Mouse (Mus musculus) kidney, postnatal 36 days (tissue): Measurements from ENCODE around the gene Ttc21a.
A peak's percentile ranks its signal among the peaks of the same experiment; 100 is the strongest.

ENCODE experiments used
- DNase-seq, 2 experiments: peaks; one replicate each; pipeline ENCODE4 v3.0.0; 2021 to 2022; ENCODE audit warnings: mixed read lengths in 2 of 2

Gene Ttc21a

DNA sequence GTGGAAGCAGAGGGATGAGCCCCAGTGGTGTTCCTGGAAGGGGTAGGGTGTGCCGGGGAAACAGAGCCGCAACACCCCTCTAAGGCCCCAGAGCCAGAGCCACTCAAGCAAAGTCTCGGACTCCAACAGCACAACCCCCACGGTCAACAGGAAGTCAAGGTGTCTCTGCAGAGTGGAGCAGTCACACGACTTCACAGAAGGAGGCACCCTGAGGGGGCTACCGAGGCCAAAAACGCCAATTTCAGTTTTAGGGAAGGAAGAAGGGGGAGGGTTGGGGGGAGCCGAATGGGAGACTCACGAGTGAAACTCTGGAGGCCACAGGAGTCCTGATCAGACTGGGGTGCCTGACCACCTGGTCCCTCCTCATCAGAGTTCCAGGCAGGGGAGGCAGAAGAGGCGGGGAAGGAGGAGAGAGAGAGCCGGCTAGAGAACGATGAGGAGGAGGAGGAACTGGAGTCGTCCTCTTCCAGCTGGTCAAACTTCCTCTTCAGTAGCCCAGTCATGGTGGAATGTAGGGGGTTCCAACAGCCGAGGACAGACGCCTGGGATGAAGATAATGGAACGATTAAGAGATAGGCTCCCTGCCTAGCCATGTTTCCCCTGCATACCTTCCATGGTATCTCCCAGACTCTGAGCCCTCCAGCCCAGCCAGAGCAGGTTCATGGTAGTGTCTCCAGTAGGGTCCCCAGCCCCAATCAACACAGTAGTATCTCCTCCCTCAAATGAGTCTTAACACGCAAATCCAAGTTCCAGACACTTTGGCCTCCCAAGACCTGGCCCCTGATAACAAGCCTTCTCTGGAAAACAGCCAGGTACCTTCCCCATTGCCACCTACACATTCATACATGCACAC lies 39.5 kb downstream of the Ttc21a start:
- DNase-seq = no peak

DNA sequence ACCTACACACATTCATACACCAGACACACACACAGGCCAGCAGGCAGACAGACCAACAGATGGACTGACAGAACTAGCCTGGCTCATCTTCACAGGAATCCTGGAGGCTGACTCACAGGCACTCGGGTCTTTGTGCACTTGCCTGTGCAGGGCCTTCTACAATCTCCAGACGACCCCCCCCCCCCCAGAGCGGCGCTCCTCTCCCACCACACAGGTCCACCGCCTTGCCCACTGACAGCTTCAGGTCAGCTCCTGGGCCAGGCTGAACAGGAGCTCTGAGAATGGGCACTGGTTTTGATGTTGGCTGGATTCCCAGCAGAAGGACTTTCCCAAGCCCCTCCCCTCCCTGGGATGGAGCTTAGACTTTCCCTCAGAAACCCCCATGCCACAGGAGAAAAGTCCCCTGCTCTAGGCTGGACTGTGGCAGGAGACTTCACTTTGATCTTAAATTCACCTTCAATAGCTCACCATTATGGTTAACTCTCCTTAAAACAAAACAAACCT lies 40.2 kb downstream of the Ttc21a start:
- DNase-seq = peak; percentile 66 to 77

DNA sequence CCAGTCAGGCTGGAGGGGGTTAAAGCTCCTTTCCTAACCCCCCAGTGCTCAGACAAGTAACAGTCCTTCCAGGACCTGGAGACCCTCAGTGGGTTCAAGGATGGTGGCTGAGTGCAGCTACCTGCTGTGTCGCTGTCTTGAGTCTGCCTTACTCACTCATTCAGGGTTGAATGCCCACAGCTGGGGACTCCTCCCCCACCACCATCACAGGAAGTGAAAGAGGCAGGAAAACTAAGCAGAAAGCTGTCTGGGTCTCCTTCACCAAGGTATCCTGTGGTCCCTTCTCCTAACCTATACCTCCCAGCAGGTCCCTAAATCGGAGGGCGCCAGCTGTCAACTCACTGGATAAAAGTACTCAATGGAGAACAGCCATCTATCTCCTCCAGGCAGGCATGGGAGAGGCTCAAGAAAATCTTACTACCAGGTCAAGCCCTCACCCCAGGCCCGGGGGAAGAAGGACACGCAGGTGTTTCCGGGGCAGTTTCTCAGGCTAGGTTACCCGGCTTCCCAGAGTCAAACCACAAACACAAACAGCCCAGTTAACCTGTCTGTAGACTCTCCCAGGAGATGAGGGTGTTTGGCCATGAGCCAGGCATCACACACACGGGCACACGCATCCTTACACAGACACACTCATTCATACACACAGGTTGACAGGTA lies 40.9 kb downstream of the Ttc21a start:
- DNase-seq = peak in 1 of 2 experiments; percentile 45

DNA sequence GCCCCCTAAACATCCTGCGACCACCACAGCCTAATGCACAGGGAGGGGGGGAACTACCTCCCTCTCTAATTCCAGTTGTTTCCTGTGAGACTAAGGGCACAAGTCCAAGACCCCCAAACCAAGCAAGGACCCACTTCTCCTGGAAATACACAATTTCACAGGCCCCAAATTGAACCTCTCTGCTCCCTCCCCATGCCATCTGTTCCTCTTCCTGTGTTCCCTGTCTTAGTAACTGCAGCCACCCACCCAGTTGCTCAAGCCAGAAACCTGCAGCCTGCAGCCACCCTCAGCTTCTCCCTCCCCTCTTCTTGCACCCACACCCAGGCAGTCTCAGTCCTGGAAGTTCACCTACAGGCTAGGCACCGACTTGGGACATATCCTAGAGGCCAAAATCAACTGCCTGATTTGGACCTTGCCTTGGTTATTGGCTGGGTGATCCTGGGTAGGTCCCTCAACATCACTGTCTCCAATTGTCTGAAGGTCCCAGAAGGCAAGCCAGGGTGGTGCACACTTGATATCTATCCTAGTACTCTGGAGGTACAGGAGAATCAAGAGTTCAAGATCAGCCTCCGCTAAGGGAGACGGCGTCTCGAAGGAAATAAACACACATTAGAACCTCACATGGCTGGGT lies 41.5 kb downstream of the Ttc21a start:
- DNase-seq = no peak

DNA sequence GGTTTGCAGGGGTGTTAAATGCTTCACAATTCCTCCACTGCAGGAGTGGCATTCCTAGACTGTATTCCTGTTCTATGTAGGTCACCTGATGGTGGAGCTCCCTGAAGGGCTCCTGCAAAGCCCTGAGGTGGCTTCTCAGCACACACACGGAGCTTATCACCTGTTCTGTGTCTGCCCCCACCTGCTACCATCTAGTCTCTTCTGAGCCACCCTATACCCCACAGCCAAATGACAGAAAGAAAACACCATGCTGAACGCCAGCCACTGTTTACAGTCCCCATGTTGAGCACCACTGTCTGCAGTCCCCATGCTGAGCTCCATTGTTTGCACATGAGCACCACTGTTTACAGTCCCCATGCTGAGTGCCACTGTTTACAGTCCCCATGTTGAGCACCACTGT lies 42.3 kb downstream of the Ttc21a start:
- DNase-seq = no peak

DNA sequence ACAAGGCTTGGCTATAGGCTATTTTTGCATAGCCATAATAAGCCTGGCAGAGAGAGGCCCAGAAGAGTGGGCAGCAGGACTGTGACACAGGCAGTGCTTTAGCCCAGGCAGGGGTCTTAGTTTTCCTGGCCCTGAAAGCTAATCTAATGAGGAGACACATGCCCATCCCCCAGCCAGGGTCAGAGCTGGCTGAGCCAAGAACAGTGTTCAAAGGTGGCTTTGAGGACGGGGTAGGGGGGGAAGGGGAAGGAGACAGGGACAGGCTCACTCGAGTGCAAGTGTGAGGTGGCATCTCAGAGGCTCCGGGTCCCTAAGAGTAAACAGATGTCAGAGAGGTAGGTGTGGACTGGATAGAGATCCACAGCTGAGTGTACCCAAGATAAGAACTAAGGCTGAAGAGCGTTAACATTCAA lies 43.4 kb downstream of the Ttc21a start:
- peak; percentile 69 to 85 for DNase-seq

DNA sequence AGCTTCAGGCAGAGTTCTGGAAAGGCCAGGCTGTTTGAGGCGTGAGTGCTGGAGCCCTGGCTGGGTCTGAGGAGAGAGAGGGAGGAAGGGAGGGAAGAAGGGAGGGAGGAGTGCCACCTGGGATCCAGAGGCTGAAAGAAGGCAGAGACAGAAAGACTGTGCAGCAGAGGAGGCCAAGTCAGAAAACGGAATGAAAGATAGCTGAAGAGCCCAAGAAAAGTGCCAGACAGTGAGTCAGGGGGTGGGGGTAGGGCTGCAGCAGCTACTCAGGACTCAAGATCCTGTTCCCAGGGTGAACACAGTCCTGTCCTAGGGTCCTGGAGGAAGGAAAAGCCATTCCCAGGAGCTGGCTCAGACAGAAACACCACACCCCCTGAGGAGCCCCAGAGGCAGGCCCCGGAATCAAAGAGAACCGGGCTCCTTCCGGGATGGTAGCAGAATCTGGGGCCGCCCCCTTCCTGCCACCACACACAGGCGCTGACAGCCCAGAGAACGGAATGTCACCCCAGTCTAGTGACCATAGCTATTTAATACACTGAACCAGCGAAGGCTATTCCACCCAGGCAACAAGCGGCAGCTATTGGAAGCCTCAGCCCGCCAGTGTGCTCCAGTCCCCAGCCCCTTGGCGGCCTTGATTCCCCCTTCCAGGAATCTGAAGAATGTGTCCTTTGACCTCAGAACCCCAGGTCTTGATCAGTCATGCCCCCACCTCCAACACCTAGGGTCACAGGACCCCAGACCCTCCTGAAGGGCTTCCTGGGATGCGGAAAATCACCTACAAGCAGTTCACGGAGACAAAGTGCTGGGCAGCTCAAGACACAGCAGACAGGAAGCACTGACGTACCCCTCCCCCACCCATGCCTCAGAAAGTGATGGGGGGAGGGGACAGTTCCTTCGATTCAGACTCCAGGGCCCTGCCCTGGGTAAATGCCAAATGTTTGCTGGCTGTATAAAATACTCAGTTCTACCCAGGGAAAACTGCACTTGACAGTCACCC lies 44.1 kb downstream of the Ttc21a start:
- peak; percentile 84 to 92 for DNase-seq

DNA sequence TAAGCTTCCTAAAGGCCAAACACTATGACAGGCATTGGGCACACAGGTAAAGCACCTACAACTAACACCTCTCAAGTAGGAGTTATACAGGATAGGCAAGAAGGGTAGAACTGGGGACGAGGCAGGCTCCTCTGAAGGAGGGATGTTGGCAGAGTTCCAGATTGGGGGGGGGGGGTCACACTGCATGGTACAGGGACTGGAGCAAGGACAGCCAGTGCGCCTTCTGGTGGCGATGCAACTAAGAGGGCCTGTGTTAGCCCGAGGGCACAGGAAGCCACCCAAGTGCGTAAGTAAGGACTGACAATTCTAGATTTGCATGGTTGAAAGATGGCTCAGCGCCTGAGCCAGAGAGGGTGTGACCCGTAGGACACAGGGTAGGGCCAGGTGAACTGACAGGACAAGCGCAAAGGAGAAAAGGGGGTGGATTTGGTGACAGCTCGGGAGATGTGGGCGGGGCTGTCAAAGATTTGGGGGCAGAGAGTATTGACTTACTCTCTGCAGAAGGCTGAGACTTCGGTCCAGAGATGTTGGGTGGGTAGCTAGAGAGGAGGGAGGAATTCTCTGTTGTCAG lies 44.9 kb downstream of the Ttc21a start:
- DNase-seq = peak; percentile 80 to 81

DNA sequence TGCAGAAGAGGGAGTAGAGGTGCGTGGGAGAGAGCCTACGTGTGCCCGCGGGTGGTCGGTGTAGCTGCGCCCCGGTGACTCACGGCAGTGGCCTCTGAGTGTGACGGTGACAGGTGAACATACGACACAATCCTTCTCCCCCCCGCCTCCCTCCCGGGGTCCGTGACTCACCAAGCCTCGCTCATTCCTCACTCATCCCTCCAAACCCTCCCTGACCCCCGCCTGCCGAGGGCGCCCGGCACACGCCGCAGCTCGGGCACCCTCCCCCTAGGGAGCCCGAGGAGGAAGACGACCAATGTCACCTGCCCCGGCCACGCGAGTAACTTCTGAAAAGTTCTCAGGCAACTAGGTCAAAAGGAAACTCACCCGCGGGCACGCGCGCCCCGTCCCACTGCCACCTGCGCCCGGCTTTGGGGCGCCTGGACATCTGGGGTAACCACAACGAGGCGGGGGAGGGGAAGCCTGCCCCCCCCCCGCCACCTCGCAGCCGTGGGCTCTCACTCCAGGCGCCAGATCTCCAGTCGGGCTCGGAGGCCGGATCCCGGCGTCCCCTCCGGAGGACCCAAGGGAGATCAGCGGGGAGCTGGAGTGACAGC lies 45.6 kb downstream of the Ttc21a start:
- DNase-seq = peak; percentile 64 to 71

DNA sequence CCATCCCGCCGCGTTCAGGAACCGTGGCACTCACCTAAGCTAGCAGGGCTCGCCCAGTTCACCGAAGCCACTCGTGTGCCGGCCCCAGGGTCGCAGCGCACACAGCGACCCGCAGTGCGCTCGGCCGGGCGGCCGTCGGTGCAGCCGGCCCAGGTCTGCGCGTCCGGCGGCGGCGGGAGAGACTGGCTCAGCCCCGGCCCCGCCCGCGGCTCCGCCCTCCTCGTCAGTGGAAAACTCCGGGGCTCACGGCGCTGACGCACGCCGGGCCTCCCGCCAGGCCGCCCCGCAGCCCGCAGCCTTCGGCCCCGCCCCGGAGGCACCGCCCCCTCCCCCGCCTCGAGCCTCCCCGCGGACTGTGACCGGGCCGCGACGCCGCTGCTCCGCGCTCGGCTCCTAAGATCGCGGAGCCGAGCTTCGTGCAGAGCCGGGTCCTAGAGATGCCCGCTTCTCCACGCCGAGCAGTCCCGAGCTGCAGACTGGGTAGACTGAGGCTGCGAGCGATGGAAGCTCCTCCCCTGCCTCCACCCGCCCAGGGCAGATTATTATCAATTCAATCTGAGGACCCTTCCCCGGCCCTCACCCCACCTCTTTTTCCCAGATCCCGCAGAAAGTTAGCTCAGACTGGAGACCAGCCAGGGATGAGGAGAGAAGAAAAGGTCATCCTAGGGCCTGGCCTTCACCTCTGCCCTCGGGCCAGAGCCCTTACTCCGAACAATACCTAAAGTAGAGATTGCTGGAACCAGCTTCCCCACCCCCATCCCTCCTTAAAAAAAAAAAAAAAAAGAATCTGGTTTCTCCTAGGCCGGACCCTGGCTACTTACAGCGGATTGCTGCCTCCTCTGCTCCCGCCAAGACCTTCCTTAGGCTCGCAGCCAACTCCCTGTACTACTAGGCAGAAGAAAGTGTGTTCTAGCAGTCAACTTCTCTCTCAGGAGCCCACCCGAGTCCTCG lies 46.5 kb downstream of the Ttc21a start:
- peak; percentile 95 to 99 for DNase-seq

DNA sequence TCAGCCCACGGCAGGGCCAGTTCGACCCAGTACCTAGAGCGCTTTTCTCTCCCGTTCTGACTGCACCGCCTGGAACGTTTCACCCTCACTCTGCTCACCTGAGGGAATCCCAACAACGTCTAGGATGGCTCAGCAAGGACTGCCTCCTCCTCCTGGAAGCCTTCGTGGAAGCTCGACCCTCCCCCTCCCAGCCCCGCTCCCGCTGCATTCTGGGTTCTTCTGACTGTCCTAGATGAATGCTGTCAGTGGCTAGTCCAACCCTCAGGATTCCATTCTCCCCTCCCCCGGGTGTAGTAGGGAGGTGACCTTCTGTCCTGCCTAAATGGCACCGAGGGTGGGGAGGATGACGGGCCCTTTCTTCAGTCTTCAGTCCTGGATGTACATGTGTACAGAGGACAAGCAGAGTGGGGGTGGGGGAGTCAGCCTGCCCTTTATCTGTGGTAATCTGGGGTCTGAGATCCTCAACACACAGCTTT lies 47.2 kb downstream of the Ttc21a start, which contains the start of gene Csrnp1:
TSS of gene Csrnp1 (minus strand) at position 123 of the 476 bp plus-strand sequence.
- peak; percentile 43 to 51 for DNase-seq

DNA sequence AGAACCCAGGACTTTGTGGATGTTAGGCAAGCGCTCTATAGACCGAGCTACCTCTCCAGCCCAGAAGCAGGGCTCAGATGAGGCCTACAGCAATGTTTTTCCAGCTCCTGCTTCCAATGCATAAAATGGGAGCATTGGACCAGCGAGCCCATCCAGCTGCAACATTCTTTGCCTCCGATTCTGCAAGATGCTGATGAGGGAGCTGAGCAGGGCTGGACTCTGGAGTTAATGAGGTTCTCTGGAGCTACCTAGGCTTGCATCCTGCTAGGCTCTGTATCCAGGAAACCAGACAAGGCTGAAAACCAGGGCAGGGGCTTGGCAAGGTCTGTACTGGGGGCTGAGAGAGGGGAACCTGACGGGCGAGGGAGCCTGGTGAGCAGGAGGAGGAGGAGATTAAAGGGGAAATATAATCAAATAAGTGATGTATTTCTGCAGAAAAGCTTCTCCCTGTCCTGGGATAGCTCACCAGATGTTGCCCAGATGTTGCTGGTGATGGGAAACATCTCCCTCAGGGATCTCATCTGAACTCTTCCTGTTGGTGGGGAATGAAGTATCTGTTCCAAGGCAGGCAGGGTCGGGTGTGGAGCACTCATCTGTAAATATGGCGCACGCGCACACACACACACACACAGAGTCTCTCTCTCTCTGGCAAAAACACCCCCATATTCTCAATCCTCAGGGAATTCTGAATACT lies 48.6 kb downstream of the Ttc21a start:
- no peak for DNase-seq

DNA sequence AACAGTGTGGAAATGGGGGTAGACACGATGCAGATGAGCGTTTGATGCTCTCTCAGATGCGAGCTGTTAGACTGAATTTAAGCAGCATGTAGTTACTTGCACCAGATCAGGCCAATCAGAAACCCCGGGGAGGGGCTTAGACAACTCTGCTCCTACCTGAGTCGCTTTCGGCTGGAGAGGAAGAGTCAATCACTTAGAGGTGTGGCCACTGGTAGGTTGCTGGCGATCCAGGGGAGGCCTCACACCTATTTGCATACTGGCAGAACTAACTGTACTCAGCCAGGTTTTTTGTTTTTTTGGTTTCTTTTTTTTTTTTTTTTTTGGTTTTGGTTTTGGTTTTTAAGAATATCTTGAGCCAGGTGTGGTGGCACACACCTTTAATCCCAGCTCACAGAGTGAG lies 50.9 kb downstream of the Ttc21a start:
- no peak for DNase-seq

DNA sequence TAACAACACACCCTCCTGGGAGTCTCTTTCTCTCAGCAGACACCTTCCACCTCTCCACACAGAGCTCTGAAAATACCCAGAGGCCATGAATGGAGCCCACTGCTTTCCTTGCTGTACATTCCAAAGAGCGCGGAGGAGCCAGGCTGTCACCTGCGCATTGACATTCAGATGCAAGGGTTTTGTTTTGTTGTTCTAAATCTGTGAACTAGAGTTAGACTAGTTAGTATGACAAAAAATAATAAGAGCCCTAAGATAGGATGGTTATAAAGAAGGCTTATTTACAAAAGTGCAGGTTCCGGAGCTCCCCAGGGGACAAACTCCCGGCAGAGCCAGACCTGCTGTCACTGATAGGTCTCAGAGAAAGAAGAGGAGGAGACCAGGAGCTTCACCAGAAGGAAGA lies 53.9 kb downstream of the Ttc21a start:
- DNase-seq = no peak

DNA sequence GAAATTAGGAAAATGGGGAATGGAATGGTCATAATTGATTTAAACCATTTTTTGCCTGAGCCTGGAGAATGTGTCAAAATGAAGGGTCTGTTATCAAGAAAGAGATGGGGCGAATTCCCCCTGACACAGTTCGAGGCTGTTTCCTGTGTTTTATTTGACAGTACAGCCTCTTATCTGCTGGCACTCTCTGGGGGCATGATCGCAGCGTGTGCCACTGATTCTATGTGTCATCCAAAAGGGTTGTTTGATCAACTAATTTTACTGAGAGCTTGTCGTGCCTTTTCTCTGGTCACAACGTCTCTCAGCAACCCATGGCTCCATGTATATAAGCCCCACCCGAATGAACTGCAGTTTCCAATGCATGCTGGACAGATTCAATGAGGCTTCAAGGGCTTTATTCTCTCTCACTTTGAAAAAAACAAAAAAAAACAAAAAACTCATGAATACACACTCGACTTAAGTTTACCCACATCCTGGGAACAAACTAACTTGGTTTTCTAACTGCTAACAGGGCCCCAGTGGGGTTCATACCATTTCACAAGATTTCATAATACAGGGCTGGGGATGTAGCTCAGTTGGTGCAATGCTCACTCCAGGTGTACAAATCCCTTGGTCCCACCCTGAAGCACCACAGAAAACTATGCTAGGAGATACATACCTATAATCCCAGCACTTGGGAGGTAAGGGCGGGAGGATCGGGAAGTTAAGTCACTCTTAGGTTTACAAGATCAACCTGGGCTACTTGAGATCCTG lies 55.9 kb downstream of the Ttc21a start:
- DNase-seq = no peak

DNA sequence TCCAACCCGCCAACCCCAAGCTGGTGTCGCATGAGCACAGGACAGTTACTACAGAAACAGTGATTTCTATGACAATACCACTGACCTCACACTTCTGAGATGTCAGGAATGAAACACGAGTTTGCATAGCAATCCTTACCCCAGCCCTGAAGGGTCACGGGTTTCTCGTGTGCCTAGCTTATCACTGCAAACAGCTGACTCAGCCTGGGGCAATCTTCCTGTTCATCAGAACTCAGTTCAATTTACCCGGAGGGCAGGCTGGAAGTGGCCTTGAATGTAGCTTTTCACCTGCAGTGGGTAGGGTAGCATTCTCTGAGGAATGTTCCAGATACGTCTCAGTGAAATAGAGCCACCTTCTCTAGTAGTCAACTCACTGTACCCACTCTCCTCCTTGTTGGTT lies 56.8 kb downstream of the Ttc21a start:
- no peak for DNase-seq

DNA sequence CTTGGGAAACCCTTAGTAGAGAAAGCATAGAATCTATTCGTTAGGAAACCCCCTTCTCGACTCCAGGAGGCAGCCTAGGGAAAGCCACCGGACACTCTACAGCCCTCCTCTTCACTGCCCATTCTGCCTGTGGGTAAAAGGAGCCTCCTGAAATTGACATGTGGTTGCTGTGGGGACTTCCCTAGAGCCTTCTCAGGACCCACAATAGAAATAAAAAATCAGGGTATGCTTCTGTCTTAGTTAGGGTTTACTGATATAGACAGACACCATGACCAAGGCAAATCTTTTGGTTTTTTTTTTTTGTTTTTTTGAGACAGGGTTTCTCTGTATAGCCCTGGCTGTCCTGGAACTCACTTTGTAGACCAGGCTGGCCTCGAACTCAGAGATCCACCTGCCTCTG lies 58.7 kb downstream of the Ttc21a start:
- no peak for DNase-seq

DNA sequence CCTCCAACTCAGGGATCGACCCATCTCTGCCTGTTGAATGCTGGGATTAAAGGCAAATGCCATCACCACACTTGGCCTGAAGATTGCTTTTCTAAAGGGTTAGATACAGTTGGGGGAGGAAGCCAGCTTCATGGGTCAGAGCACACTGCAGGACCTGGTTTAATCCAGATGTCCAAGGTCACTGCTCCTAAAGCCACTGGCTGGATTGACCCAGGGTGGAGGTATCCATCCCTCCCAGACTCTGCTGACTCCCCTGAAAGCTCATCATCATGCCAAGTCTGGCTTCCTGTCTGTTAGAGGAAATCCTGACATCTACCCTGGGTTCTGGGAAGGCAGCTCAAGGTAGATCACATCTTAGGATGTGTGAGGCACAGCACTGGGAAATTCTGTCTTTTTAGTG lies 61.4 kb downstream of the Ttc21a start:
- peak in 1 of 2 experiments; percentile 47 for DNase-seq

DNA sequence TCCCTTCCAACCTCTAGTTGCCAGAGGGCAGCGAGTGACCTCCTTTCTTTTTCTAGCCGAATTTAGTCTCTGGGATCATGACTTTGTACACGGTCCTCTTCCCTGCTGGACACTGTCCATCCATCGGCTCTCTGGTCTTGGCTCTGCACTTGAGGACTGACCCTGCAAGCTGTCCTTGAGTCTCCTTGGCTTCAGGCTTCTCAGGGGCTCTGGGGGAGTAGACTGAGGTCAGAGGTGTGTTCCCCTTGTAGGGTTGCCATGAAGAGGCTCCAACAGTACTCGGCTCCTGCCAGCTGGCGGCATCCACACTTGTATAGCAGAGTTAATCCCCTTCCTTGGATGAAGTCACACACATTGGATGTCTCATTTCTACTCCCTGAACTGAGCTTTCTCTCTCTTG lies 62.2 kb downstream of the Ttc21a start:
- no peak for DNase-seq
